Mouse (Mus musculus) induced T-regulatory cell, adult 2 months (primary cell): ENCODE measurements around the gene Frrs1l.

Experiments
- DNase-seq: peaks from one replicate; pipeline ENCODE4 v3.0.0-alpha.2; 2012; ENCODE audit warnings: low read depth

The Frrs1l gene

GRCm38 (mm10) chr4:56914338-56914737 is 75.9 kb downstream of the Frrs1l start:
- no peak for DNase-seq

GRCm38 (mm10) chr4:56912382-56913001 is 77.7 kb downstream of the Frrs1l start:
- DNase-seq, result no peak

GRCm38 (mm10) chr4:56909568-56909967 is 80.6 kb downstream of the Frrs1l start:
- DNase-seq, result no peak

- DNase-seq, result no peak
Observed at GRCm38 (mm10) chr4:56907671-56908070, 82.5 kb downstream of the Frrs1l start.
